Mouse (Mus musculus): ENCODE data around the gene 4930595D18Rik. TPM values are rescaled to one million over a fixed set of nuclear protein-coding genes. Genes with fewer than 3 reads are reported as not detected.

Gene 4930595D18Rik
- not detected in 2 replicates for polyA plus RNA-seq (2015; fragmentation: Nextera tagmentation; extraction: Ambion mirVana)

DNA sequence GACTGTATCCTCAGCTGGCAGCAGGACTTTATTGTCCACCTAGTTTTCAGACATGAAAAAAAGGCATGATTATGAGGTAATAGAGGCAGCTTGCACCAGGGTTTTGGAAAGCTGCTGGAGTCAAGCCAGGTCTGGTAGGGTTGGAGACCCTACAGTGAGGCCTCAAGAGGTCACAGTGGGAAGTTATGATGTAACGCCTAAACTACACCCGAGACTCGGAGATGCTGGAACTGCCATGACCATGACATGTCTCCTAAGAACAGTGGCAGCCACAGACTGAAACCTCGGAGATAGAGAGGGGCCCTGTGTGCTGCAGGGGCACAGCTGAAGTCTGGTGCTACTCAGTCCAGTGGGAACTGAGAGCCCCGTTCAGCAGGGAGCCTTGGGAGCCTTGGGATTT is at the start of gene 4930595D18Rik:
Gene 4930595D18Rik, minus strand, starts transcription at position 16 of the 400 bp plus-strand sequence.

DNA sequence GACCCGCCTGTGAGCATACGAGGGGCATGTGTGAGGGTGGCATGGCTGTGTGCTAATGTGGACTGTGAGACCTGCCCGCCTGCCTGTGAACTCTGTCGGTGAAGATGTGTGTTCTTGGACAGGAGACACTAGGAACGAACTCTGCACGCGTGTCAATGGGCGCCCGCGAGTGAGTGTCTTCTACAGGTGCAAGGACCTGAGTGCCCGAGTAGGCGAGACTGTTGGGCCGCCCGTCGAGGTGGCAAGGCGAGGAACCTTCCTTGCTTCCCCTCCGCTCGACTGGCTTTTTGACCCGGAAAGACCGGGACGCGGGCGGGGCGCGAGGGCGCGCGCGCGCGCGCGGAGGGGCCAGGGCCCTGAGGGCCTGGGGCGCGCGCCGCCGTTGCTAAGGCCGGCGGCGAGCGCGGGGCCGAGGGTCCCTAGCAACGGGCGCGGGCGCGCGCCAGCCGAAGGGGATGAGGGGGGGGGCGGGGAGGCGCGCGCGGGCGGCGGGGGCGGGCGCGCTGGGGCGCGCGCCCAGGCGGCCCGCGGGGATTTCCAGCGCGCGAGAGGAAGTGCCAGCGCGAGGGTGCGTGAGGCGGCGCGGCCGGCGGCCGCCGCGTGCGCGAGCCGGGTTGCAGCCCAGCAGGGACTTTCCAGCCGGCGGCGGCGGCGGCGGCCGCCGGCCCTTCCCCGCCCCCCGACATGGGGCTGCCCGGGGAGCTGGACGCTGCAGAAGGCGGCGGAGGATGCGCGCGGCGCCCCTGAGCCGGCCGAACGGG is 18.3 kb downstream of the 4930595D18Rik start, which contains the start of gene Traf3:
Gene Traf3, plus strand, starts transcription at position 540 of the 761 bp plus-strand sequence.

Other genes starting within 250 kb of the 4930595D18Rik start
- 35.0 and 41.1 TPM in 2 replicates for gene Ankrd9, start 205.5 kb downstream of the 4930595D18Rik start, polyA plus RNA-seq (2015; fragmentation: Nextera tagmentation; extraction: Ambion mirVana)
- 9.5 and 10.2 TPM in 2 replicates for gene Rcor1, start 145.1 kb downstream of the 4930595D18Rik start, polyA plus RNA-seq (2015; fragmentation: Nextera tagmentation; extraction: Ambion mirVana)
- 4.1 and 4.9 TPM in 2 replicates for gene Traf3, start 18.1 kb downstream of the 4930595D18Rik start, polyA plus RNA-seq (2015; fragmentation: Nextera tagmentation; extraction: Ambion mirVana)
- gene Amn, start 86.6 kb upstream of the 4930595D18Rik start, polyA plus RNA-seq (2015; fragmentation: Nextera tagmentation; extraction: Ambion mirVana) = 0.46 TPM in 1 of 2 replicates, not detected in the other
- gene Cdc42bpb, start 193.2 kb upstream of the 4930595D18Rik start, polyA plus RNA-seq (2015; fragmentation: Nextera tagmentation; extraction: Ambion mirVana) = 8.7 and 10.6 TPM in 2 replicates
- 0.95 and 1.4 TPM in 2 replicates for gene Lbhd2, start 222.3 kb upstream of the 4930595D18Rik start, polyA plus RNA-seq (2015; fragmentation: Nextera tagmentation; extraction: Ambion mirVana)
- 8.8 and 10.7 TPM in 2 replicates for gene Exoc3l4, start 232.5 kb upstream of the 4930595D18Rik start, polyA plus RNA-seq (2015; fragmentation: Nextera tagmentation; extraction: Ambion mirVana)

Measured in spleen, postnatal 0 days (tissue).